7 mouse cellular contexts compared by ENCODE assay signal in the genomic region with DNA sequence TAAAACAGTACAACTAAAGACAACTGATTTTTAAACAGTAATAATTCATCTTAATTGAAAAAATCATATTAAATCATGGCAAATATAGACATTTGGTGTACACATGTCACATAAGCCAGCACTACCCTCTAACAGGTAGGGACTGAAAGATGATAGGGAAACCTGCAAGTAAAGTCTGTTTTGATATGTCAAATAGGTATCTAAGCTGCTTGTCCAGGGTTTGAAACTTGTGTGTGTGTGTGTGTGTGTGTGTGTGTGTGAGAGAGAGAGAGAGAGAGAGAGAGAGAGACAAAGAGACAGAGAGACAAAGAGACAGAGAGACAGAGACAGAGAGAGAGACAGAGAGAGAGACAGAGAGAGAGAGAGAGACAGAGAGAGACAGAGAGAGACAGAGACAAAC. TPM values are rescaled to one million over a fixed set of nuclear protein-coding genes. Genes with fewer than 3 reads are reported as not detected.
DNase-seq lines count a peak whose midpoint lies in the region; ATAC-seq lines count a peak whose summit lies in the region.
"Not testable (repeated sequence)": the region's sequence is repeated elsewhere in the genome, so short reads cannot be mapped to it uniquely, and the experiment has no call there.

No protein-coding gene starts in this region.

- H3K27me3 ChIP-seq in forebrain, embryonic 12.5 days; heart, embryonic 15.5 days; intestine, embryonic 15.5 days (replicated peaks); limb, embryonic 13.5 days; lung, embryonic 16.5 days (ENCODE audit: control insufficient read depth, insufficient read depth, low read depth, low read length); neural tube, embryonic 11.5 days (ENCODE audit: control insufficient read depth, insufficient read depth, low read length): not testable (repeated sequence)

- H3K36me3 ChIP-seq in forebrain, embryonic 12.5 days (replicated peaks); heart, embryonic 15.5 days; intestine, embryonic 15.5 days; limb, embryonic 13.5 days; lung, embryonic 16.5 days (ENCODE audit: control insufficient read depth, insufficient read depth, low read length); neural tube, embryonic 11.5 days (ENCODE audit: control insufficient read depth, insufficient read depth, low read length): not testable (repeated sequence)

- peak overlapping the region; percentile 58 for H3K4me2 ChIP-seq in forebrain, embryonic 12.5 days
- peak overlapping the region; percentile 67 for H3K4me2 ChIP-seq in heart, embryonic 15.5 days
- H3K4me2 ChIP-seq in intestine, embryonic 15.5 days (replicated peaks), result peak overlapping the region; percentile 61
- H3K4me2 ChIP-seq in limb, embryonic 13.5 days (replicated peaks), result peak overlapping the region; percentile 75
- H3K4me2 ChIP-seq in lung, embryonic 16.5 days (ENCODE audit: low read depth, low read length), result peak overlapping the region; percentile 60
- peak overlapping the region; percentile 50 for H3K4me2 ChIP-seq in neural tube, embryonic 11.5 days (ENCODE audit: low read depth)

- peak overlapping the region; percentile 67 for H3K9ac ChIP-seq in forebrain, embryonic 12.5 days
- peak overlapping the region; percentile 60 for H3K9ac ChIP-seq in heart, embryonic 15.5 days
- peak overlapping the region; percentile 51 for H3K9ac ChIP-seq in intestine, embryonic 15.5 days
- peak overlapping the region; percentile 73 for H3K9ac ChIP-seq in limb, embryonic 13.5 days
- peak overlapping the region; percentile 75 for H3K9ac ChIP-seq in lung, embryonic 16.5 days (ENCODE audit: low read length)
- peak overlapping the region; percentile 12 for H3K9ac ChIP-seq in neural tube, embryonic 11.5 days (ENCODE audit: low read length)

- H3K4me3 ChIP-seq in brown adipose tissue, adult 24 weeks (ENCODE audit: insufficient read depth, low read depth, low read length), result peak overlapping the region; percentile 76
- H3K4me3 ChIP-seq in forebrain, embryonic 12.5 days (replicated peaks), result peak overlapping the region; percentile 56
- H3K4me3 ChIP-seq in heart, embryonic 15.5 days, result peak overlapping the region; percentile 60
- peak overlapping the region; percentile 54 for H3K4me3 ChIP-seq in intestine, embryonic 15.5 days (replicated peaks)
- H3K4me3 ChIP-seq in limb, embryonic 13.5 days, result peak overlapping the region; percentile 58
- H3K4me3 ChIP-seq in lung, embryonic 16.5 days (ENCODE audit: low read length), result peak overlapping the region; percentile 61
- H3K4me3 ChIP-seq in neural tube, embryonic 11.5 days (ENCODE audit: low read depth, low read length), result peak overlapping the region; percentile 44

- not testable (repeated sequence) for DNase-seq in neural tube, embryonic 11.5 days (ENCODE audit: low spot score)

- not testable (repeated sequence) for H3K9me3 ChIP-seq in forebrain, embryonic 12.5 days; heart, embryonic 15.5 days (replicated peaks); intestine, embryonic 15.5 days; limb, embryonic 13.5 days; lung, embryonic 16.5 days (ENCODE audit: control insufficient read depth, low read length); neural tube, embryonic 11.5 days (ENCODE audit: control insufficient read depth, low read length)

- peak; percentile 49 for ATAC-seq in forebrain, embryonic 12.5 days (ENCODE audit: low FRiP score)
- ATAC-seq in heart, embryonic 15.5 days (replicated peaks; ENCODE audit: insufficient number of reproducible peaks, insufficient read depth, low FRiP score, low read depth); lung, embryonic 16.5 days (ENCODE audit: low read depth): not testable (repeated sequence)
- ATAC-seq in intestine, embryonic 15.5 days, result peak; percentile 23; the same call in 1 of the 2 replicates
- peak; percentile 30; the same call in 1 of the 2 replicates for ATAC-seq in limb, embryonic 13.5 days (ENCODE audit: low FRiP score, low read depth)
- peak; percentile 25; the same call in 1 of the 2 replicates for ATAC-seq in neural tube, embryonic 11.5 days (ENCODE audit: insufficient read depth, low FRiP score, low TSS enrichment)

- not testable (repeated sequence) for H3K4me1 ChIP-seq in brown adipose tissue, adult 24 weeks (ENCODE audit: control insufficient read depth, insufficient read depth, insufficient read length, low read length); heart, embryonic 15.5 days (replicated peaks); intestine, embryonic 15.5 days (replicated peaks); lung, embryonic 16.5 days (replicated peaks; ENCODE audit: control insufficient read depth, insufficient read depth, low read length); neural tube, embryonic 11.5 days (ENCODE audit: control insufficient read depth, insufficient read depth, low read length)
- peaks cover 11% of the 10 kb centered on the region for H3K4me1 ChIP-seq in forebrain, embryonic 12.5 days
- peaks cover 10% of the 10 kb centered on the region for H3K4me1 ChIP-seq in limb, embryonic 13.5 days

- not testable (repeated sequence) for H3K27ac ChIP-seq in brown adipose tissue, adult 24 weeks (replicated peaks; ENCODE audit: low read depth, low read length); forebrain, embryonic 12.5 days; intestine, embryonic 15.5 days; limb, embryonic 13.5 days; lung, embryonic 16.5 days (ENCODE audit: low read length); neural tube, embryonic 11.5 days (ENCODE audit: low read depth, low read length)
- H3K27ac ChIP-seq in heart, embryonic 15.5 days, result 0 out of 2 replicates have a peak overlapping the region, but pooled peaks have one; percentile 41

RNA-seq across cellular contexts. Expression of a gene that starts 0.5 kb away (rescaled TPM):
- not detected in 2 replicates for polyA plus RNA-seq in brown adipose tissue, adult 24 weeks (2012; ENCODE audit: insufficient read depth, insufficient read length, missing spikeins)
- polyA plus RNA-seq in forebrain, embryonic 12.5 days (2016; fragmentation: Nextera tagmentation; extraction: Ambion mirVana), result 29.0 and 29.5 TPM in 2 replicates
- 29.1 and 31.0 TPM in 2 replicates for polyA plus RNA-seq in heart, embryonic 15.5 days (2015; fragmentation: Nextera tagmentation; extraction: Ambion mirVana)
- 24.7 and 34.6 TPM in 2 replicates for polyA plus RNA-seq in intestine, embryonic 15.5 days (2015; fragmentation: Nextera tagmentation; extraction: Ambion mirVana)
- polyA plus RNA-seq in limb, embryonic 13.5 days (2015; fragmentation: Nextera tagmentation; extraction: Ambion mirVana), result 37.6 and 39.8 TPM in 2 replicates
- polyA plus RNA-seq in lung, embryonic 16.5 days (2015; fragmentation: Nextera tagmentation; extraction: Ambion mirVana), result 43.1 and 51.5 TPM in 2 replicates
- polyA plus RNA-seq in neural tube, embryonic 11.5 days (2014; fragmentation: Nextera tagmentation; extraction: Ambion mirVana), result 30.5 and 30.7 TPM in 2 replicates

Comparison
In these comparisons a context has a peak if more than half of its experiments do, and no peak if none do; other contexts are left out.
1. H3K9ac ChIP-seq: peak in every context shown above with its lines; median percentile 75 in lung, embryonic 16.5 days; 73 in limb, embryonic 13.5 days; 67 in forebrain, embryonic 12.5 days; 60 in heart, embryonic 15.5 days; 51 in intestine, embryonic 15.5 days; 12 in neural tube, embryonic 11.5 days.
2. RNA of a gene that starts 0.5 kb away (polyA plus RNA-seq): 43.1 to 51.5 TPM in lung, embryonic 16.5 days, 37.6 to 39.8 TPM in limb, embryonic 13.5 days, 24.7 to 34.6 TPM in intestine, embryonic 15.5 days, 29.1 to 31.0 TPM in heart, embryonic 15.5 days, 30.5 to 30.7 TPM in neural tube, embryonic 11.5 days and 29.0 to 29.5 TPM in forebrain, embryonic 12.5 days; not detected in brown adipose tissue, adult 24 weeks; every median in the first group is over 10 times any median in the second.
3. Peak in every context shown above with its lines, with median percentiles within 50 percentile points of each other: H3K4me3 ChIP-seq and H3K4me2 ChIP-seq.